Mouse (Mus musculus): ENCODE results near the gene Cnst.

GRCm38 (mm10) chr1:179570482-179570881, 24.3 kb downstream of the Cnst start:
- TF ChIP-seq CTCF (IDR thresholded peaks at IDR 0.05; ENCODE audit: extremely low read depth, insufficient read depth, low read length) (no peak), POLR2A (IDR thresholded peaks at IDR 0.05; ENCODE audit: extremely low read depth, insufficient read depth, low read length) (no peak)

All from cortical plate, adult 2 months (tissue).